Mouse (Mus musculus) adrenal gland, adult 10 weeks (tissue): Measurements from ENCODE around the gene Slc8a1. TPM values are rescaled to one million over a fixed set of nuclear protein-coding genes. Genes with fewer than 3 reads are reported as not detected.

Source experiments
- polyA plus RNA-seq: library from polyadenylated mRNA; stranded (reverse); fragments of 350-450 nt; fragmentation: Illumina TruSeq; extraction: RNeasy Lipid Tissue Mini Kit (QIAGEN cat#74804); gene quantifications from one replicate; pipeline ENCODE4 v1.2.3, GENCODE M21; 2014; ENCODE audit warnings: low read depth, low replicate concordance

Slc8a1 gene
- 2.7 TPM for polyA plus RNA-seq

DNA sequence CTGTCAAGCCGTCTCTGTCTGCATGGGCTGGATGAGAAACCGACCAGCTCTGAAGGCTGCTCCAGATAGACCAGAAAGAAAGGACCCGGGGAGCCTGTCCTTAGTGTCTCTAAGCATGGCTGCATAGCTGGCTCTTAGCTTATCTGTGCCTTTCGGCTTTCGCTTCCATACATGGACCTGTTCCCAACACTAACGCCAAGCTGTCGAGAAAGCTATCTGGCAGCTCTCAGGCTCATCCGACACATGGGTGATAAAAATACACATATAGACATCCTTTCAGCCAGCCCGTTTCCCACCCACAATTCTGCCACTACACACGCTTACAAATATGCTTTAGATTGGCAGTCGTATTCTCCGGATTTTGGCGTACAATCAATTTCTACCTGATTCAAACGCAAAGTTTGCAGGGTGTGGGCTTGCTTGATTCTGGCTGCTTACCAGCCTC lies at the start of gene Slc8a1:
Gene Slc8a1 (minus strand): TSS at position 67 of the 445 bp plus-strand sequence.

DNA sequence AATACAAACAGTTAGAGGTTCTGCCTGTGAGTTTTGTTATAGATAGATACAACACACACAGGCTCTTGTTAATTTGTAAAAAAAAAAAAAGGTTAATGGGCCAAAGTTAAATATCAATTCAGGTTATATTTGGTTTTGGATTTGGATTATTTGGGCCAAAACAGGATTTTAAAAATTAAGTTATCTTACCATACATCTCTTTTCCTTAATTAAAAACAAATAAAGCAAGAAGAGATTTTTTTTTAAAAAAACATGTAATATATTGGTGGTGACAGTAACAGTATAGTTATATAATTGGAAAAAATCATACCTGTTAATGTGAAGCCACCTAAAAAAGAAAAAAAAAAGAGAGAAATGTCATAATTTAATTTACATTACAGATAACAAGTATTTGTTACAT lies 296.7 kb downstream of the Slc8a1 start, which contains the start of gene Gm11096:
Gene Gm11096 (plus strand): TSS at position 301 of the 400 bp plus-strand sequence.

